Mouse (Mus musculus) erythroblast, embryonic 14.5 days (primary cell): ENCODE data around the gene Prr3. TPM values are rescaled to one million over a fixed set of nuclear protein-coding genes. Genes with fewer than 3 reads are reported as not detected.

Source experiments
- H3K27me3 ChIP-seq: 2 replicates; pipeline ENCODE4 v1.6.1; 2012; ENCODE audit warnings: inconsistent platforms; ENCODE audit not compliant: control insufficient read depth
- H3K36me3 ChIP-seq: 2 replicates; pipeline ENCODE4 v1.6.1; 2012; ENCODE audit warnings: mild to moderate bottlenecking, inconsistent platforms; ENCODE audit not compliant: control insufficient read depth
- H3K4me1 ChIP-seq: 2 replicates; pipeline ENCODE4 v1.6.1; 2012; ENCODE audit warnings: inconsistent platforms; ENCODE audit not compliant: control insufficient read depth
- H3K4me3 ChIP-seq: replicated peaks from 2 replicates; pipeline ENCODE3; 2012; ENCODE audit warnings: moderate library complexity, mild to moderate bottlenecking, inconsistent platforms
- H3K9me3 ChIP-seq: 2 replicates; pipeline ENCODE4 v1.6.1; 2012; ENCODE audit warnings: low read length, inconsistent platforms, mixed read lengths; ENCODE audit not compliant: control insufficient read depth
- GATA1 ChIP-seq: IDR thresholded peaks from 2 replicates; pipeline ENCODE4 v1.6.1; 2012; ENCODE audit warnings: low read length, inconsistent platforms, mixed read lengths
- TAL1 ChIP-seq: IDR thresholded peaks from 3 replicates; pipeline ENCODE4 v1.6.1; 2012; ENCODE audit warnings: low read length, inconsistent platforms, mixed read lengths
- polyA plus RNA-seq: library from polyadenylated mRNA; stranded (reverse); fragments of >175 nt; gene quantifications from 2 replicates; pipeline ENCODE4 v1.2.3, GENCODE M21; 2012

The Prr3 gene
- polyA plus RNA-seq, 1 experiment, result 0.30 TPM

- Histone ChIP-seq H3K4me1 (peaks cover 54% of the 10 kb centered on the region), H3K36me3 (peaks cover 2% of the 10 kb centered on the region; the same call in 1 of the 2 replicates), H3K9me3 (no peaks in the 10 kb centered on the region), H3K27me3 (no peaks in the 10 kb centered on the region), H3K4me3 (peak overlapping the region; percentile 83)
- TF ChIP-seq GATA1, result no peak
- TF ChIP-seq TAL1, result no peak
Measured at GRCm38 (mm10) chr17:35993675-35994074, 13.6 kb upstream of the Prr3 start.

DNA sequence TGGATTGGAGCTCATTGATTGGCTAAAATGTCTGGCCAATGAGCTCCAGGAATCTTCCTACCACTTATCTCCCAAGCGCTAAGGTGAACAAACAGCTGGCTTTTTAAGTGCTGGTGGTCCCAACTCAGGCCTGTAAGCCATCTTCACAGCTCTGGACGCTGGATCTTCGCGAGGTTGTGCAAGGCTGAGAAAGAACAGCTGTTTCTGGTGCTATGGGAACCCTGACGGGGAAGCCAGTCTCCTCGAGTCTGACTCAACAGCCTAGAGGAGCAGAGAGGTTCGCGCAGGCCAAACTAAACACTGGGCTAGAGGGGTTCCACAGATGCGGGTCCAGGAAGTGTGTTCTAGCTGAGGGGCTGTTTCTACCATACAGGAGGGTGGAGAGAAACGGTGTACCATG lies 11.7 kb upstream of the Prr3 start:
- Histone ChIP-seq H3K27me3 (no peaks in the 10 kb centered on the region), H3K36me3 (peaks cover 12% of the 10 kb centered on the region), H3K9me3 (no peaks in the 10 kb centered on the region), H3K4me1 (peaks cover 40% of the 10 kb centered on the region), H3K4me3 (no peak overlapping the region)
- TF ChIP-seq GATA1, result no peak
- TF ChIP-seq TAL1, result no peak

GRCm38 (mm10) chr17:35981776-35982175 lies 1.7 kb upstream of the Prr3 start:
- no peak overlapping the region for H3K4me3 ChIP-seq
- TF ChIP-seq TAL1, result no peak
- no peak for TF ChIP-seq GATA1
- no peaks in the 10 kb centered on the region for H3K9me3 ChIP-seq
- H3K36me3 ChIP-seq, result peaks cover 8% of the 10 kb centered on the region
- H3K27me3 ChIP-seq, result peaks cover 6% of the 10 kb centered on the region
- peaks cover 32% of the 10 kb centered on the region for H3K4me1 ChIP-seq

DNA sequence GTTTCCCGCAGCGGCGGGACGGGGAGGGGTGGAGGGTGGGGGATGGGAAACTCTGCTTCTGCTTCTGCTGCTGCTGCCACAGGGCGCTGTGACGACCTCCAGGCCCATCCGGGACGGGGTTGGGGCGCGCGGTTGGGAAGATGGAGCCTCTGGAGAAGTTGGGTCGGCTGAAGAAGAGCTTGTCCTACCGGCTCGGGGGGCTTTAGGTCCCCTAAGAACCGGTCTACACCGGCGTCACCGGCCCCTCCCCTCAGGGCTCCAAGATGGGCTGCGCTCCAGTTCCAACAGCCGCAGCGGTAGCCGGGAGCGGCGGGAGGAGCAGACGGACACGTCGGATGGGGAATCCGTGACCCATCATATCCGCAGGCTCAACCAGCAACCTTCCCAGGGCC lies 323 bp upstream of the Prr3 start:
- Histone ChIP-seq H3K27me3 (peaks cover 6% of the 10 kb centered on the region), H3K4me1 (peaks cover 32% of the 10 kb centered on the region), H3K36me3 (peaks cover 8% of the 10 kb centered on the region), H3K4me3 (peak overlapping the region; percentile 85), H3K9me3 (no peaks in the 10 kb centered on the region)
- no peak for TF ChIP-seq TAL1
- no peak for TF ChIP-seq GATA1

DNA sequence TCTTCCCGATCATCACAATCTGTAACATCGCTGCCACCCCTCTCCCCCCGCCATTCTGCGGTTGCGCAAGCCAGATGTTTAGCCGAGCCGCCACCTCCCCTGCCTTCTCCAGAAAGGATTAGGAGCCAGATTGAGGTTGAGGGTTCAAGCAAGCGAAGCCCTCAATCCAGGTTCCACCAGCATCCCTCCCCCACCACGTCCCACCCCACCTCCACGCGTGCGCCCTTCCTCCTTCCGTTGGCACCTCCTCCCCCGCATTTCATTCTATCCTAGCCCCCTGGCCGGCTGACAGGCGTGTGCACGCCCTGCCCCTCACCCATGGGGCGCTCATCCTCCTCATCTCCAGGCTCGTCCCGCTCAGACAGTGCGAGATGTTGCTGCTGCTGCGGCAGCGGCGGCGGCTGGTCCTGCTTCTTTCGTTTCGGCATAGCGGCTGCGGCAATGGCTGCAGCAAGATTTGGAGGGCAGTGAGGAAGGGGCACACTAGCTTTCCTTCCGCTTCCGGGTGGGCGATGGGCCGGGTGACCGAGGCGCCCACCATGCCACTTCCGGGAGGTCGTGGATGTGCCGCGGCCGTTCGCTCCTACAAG lies 1.1 kb downstream of the Prr3 start:
- no peaks in the 10 kb centered on the region for H3K9me3 ChIP-seq
- TF ChIP-seq GATA1 (no peak), TAL1 (no peak)
- peaks cover 32% of the 10 kb centered on the region for H3K4me1 ChIP-seq
- H3K27me3 ChIP-seq, result peaks cover 6% of the 10 kb centered on the region
- H3K4me3 ChIP-seq, result peak overlapping the region; percentile 85
- H3K36me3 ChIP-seq, result peaks cover 16% of the 10 kb centered on the region

DNA sequence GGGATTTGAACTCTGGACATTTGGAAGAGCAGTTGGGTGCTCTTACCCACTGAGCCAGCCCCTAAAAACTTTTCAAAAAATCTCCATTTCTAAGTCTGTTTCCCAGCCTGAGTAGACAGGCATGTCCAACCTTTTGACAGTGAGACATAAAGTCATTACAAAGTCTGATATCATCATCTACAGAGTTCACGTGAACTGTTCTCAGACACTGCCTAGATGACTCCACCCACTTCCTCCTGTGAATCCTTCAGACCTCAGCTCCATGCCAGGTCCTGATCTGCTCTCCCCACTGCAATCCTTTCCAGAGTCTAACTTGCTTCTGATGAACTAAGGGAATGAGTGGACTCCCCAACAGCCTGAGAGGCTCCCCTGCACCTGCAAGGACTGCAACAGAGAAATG lies 7.9 kb downstream of the Prr3 start:
- Histone ChIP-seq H3K36me3 (peaks cover 23% of the 10 kb centered on the region), H3K4me3 (no peak overlapping the region), H3K9me3 (no peaks in the 10 kb centered on the region), H3K27me3 (no peaks in the 10 kb centered on the region), H3K4me1 (peaks cover 36% of the 10 kb centered on the region)
- no peak for TF ChIP-seq GATA1

GRCm38 (mm10) chr17:35969418-35970389 lies 10.3 kb downstream of the Prr3 start, which contains the start of gene Abcf1:
Gene Abcf1, minus strand, starts transcription at chr17:35969761.
- TF ChIP-seq TAL1 (no peak), GATA1 (no peak)
- Histone ChIP-seq H3K4me3 (peak within 1 kb of the TSS; percentile 90), H3K36me3 (peaks cover 45% of the 10 kb centered on the region), H3K9me3 (no peaks in the 10 kb centered on the region), H3K4me1 (peaks cover 50% of the 10 kb centered on the region), H3K27me3 (no peaks in the 10 kb centered on the region)

GRCm38 (mm10) chr17:35967621-35968020 lies 12.4 kb downstream of the Prr3 start:
- Histone ChIP-seq H3K4me3 (no peak overlapping the region), H3K27me3 (no peaks in the 10 kb centered on the region), H3K9me3 (no peaks in the 10 kb centered on the region), H3K4me1 (peaks cover 53% of the 10 kb centered on the region), H3K36me3 (peaks cover 52% of the 10 kb centered on the region)
- no peak for TF ChIP-seq GATA1
- no peak for TF ChIP-seq TAL1

DNA sequence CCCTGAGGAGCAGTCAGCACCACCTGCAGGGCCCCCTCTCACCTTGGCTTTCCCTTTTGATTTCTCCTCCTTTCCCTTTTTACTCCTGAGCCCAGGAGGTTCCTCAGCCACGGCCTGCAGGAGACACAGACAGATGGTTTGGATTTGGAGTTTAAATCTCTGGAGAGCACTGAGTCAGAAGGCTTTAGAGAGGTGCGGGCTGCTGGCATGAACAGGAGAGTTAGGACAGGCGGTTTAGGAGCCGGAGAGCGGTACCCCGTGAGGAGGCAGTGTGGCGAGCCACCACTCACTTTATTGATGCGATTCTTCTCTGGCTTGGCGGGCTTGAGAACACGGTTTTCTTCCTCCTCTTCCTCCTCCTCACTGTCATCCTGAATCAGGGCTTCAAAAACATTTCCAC lies 16.8 kb downstream of the Prr3 start:
- H3K36me3 ChIP-seq, result peaks cover 93% of the 10 kb centered on the region
- TF ChIP-seq TAL1 (no peak), GATA1 (no peak)
- no peak overlapping the region for H3K4me3 ChIP-seq
- H3K9me3 ChIP-seq, result no peaks in the 10 kb centered on the region
- H3K4me1 ChIP-seq, result peaks cover 27% of the 10 kb centered on the region
- no peaks in the 10 kb centered on the region for H3K27me3 ChIP-seq
